Mouse (Mus musculus) liver, embryonic 14.5 days (tissue): Measurements from ENCODE around the gene Ank2. TPM values are rescaled to one million over a fixed set of nuclear protein-coding genes. Genes with fewer than 3 reads are reported as not detected.
"Not testable (repeated sequence)": the region's sequence is repeated elsewhere in the genome, so short reads cannot be mapped to it uniquely, and the experiment has no call there.

Source experiments
- ATAC-seq: fragments of 200-750 bp; cut with Nextera tagmentation; 2 replicates; pipeline ENCODE4 v1.8.0; 2017; ENCODE audit warnings: moderate number of reproducible peaks, mild to moderate bottlenecking, moderate library complexity; ENCODE audit not compliant: insufficient read depth
- DNase-seq, 3 experiments: peaks; one replicate each; pipeline ENCODE4 v3.0.0-alpha.2; 2012 to 2013; ENCODE audit warnings: low read depth in 3 of 3, low spot score in 3 of 3
- H3K27ac ChIP-seq: fragments of 300-500 bp; sonication (generic); 2 replicates; pipeline ENCODE4 v1.5.1; 2014; ENCODE audit warnings: moderate library complexity, mild to moderate bottlenecking, control low read depth, inconsistent platforms
- H3K27me3 ChIP-seq: fragments of 300-500 bp; sonication (generic); 2 replicates; pipeline ENCODE4 v1.6.1; 2014; ENCODE audit warnings: mild to moderate bottlenecking, low read length, moderate library complexity; ENCODE audit not compliant: control insufficient read depth, insufficient read depth
- H3K36me3 ChIP-seq: fragments of 300-500 bp; sonication (generic); replicated peaks from 2 replicates; pipeline ENCODE4 v1.6.1; 2014; ENCODE audit warnings: low read depth; ENCODE audit not compliant: control insufficient read depth, insufficient read depth
- H3K4me1 ChIP-seq, 2 experiments: fragments of 200-500 bp in 1 of 2; fragments of 300-500 bp in 1 of 2; sonication (generic) in 1 of 2; replicated peaks; 2 replicates each; pipeline ENCODE4 v1.6.1; 2012 to 2014; ENCODE audit warnings: antibody characterized with exemption in 1 of 2, inconsistent platforms in 1 of 2, low read length in 1 of 2; ENCODE audit not compliant: control insufficient read depth in 2 of 2, insufficient read depth in 2 of 2
- H3K4me2 ChIP-seq: fragments of 300-500 bp; sonication (generic); 2 replicates; pipeline ENCODE4 v1.6.1; 2014; ENCODE audit warnings: low read depth, mild to moderate bottlenecking, control low read depth, moderate library complexity
- H3K4me3 ChIP-seq, 2 experiments: fragments of 200-500 bp in 1 of 2; fragments of 300-500 bp in 1 of 2; sonication (generic) in 1 of 2; 2 replicates each; pipeline ENCODE4 v1.5.1; 2012 to 2014; ENCODE audit warnings: low read depth in 2 of 2, low read length in 2 of 2, mild to moderate bottlenecking in 2 of 2, control low read depth in 1 of 2, inconsistent platforms in 1 of 2, moderate library complexity in 1 of 2; ENCODE audit not compliant: insufficient read depth in 1 of 2
- H3K9ac ChIP-seq: fragments of 300-500 bp; sonication (generic); replicated peaks from 2 replicates; pipeline ENCODE4 v1.6.1; 2014; ENCODE audit warnings: mild to moderate bottlenecking, control low read depth, moderate library complexity
- H3K9me3 ChIP-seq: fragments of 300-500 bp; sonication (generic); 2 replicates; pipeline ENCODE4 v1.6.1; 2016; ENCODE audit warnings: low read length, mixed read lengths; ENCODE audit not compliant: control insufficient read depth
- CTCF ChIP-seq: IDR thresholded peaks from 2 replicates; pipeline ENCODE4 v1.5.1; 2016; ENCODE audit warnings: antibody characterized with exemption, low read depth, control low read depth
- EP300 ChIP-seq: IDR thresholded peaks from 2 replicates; pipeline ENCODE4 v1.6.1; 2016; ENCODE audit warnings: antibody characterized with exemption, low read depth
- WGBS: fragments of 180-500 bp; shearing (Covaris S2); extraction: QIAGEN DNeasy Blood & Tissue Kit; methylation state at CpG from one replicate; pipeline ENCODE4 v1.1.7; 2014; ENCODE audit not compliant: insufficient replicate concordance; 5-methylcytosine and 5-hydroxymethylcytosine counted together
- polyA plus RNA-seq, 2 experiments: library from polyadenylated mRNA; depleted of rRNA in 1 of 2; stranded (reverse) in 1 of 2; unstranded in 1 of 2; fragments of >200 nt; fragmentation: Nextera tagmentation in 1 of 2; extraction: Ambion mirVana in 1 of 2; gene quantifications; 2 replicates each; pipeline versions ENCODE4 v1.2.1 to v1.2.3; 2012 to 2014

Gene Ank2
- polyA plus RNA-seq, 2 experiments = 4.8 to 5.2 TPM

DNA sequence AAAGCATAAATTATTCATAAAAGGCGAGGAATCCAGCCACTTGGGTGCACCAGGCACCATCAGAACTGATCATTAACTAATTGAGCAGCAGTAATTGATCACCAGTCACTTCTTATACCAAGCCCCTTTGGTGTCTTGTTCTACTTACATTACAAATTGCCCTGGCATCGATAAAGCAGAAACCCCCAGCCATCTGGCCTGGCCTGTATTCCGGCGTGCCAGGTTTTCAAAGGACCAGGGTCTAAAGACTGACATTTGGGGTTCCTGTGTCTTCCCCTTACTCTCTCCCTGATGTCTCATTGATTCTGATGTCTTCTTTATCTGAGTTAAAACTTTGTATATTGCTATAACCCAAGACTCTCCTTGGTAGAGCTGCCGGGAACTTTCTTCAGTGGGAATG is 98.2 kb downstream of the Ank2 start:
- Histone ChIP-seq H3K9me3 (no peaks in the 10 kb centered on the region), H3K36me3 (no peaks in the 10 kb centered on the region), H3K9ac (no peak overlapping the region), H3K4me1 (no peaks in the 10 kb centered on the region), H3K27ac (no peak overlapping the region), H3K4me2 (no peak overlapping the region), H3K4me3 (no peak overlapping the region), H3K27me3 (no peaks in the 10 kb centered on the region)
- WGBS = 72% methylated on average over 5 of the region's 5 CpGs
- TF ChIP-seq CTCF (no peak), EP300 (no peak)
- no peak for ATAC-seq
- no peak for DNase-seq

DNA sequence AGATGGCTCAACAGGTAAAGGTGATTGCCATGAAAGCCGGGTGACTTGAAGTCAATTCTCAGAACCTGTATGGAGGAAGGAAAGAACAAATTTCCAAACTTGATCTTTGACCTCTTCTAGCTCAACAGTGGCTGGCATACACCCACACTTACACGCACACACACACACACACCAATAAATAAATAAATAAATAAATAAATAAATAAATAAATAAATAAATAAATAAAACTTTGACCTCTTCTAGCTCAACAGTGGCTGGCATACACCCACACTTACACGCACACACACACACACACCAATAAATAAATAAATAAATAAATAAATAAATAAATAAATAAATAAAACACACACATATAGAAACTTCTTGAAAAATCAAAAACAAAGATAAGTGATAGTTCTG is 98.7 kb downstream of the Ank2 start:
- H3K4me3 ChIP-seq = not testable (repeated sequence)

DNA sequence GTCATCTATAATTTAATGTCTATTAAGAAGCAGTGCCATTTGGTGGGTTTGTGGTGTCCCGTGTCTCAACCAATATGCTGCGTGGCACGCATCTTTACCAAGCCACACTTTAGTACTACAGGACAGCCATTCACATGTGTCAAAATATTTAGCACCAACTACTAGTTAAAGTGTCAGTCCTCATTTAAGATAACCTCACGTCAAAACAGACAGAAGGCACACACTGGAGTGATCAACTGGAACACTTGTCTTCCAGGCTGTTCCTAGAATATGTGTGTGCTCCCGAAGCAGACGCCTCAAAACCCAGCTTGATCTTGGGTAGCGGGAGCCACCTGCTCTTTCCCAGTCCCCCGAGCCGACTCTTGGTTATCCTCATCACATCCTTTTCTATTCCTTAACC is 101.4 kb downstream of the Ank2 start:
- H3K4me1 ChIP-seq = no peaks in the 10 kb centered on the region
- ATAC-seq = no peak
- no peaks in the 10 kb centered on the region for H3K36me3 ChIP-seq
- H3K27ac ChIP-seq = no peak overlapping the region
- no peaks in the 10 kb centered on the region for H3K9me3 ChIP-seq
- H3K9ac ChIP-seq = no peak overlapping the region
- 79% methylated on average over 9 of the region's 9 CpGs for WGBS
- no peak overlapping the region for H3K4me3 ChIP-seq
- no peak for DNase-seq
- H3K4me2 ChIP-seq = no peak overlapping the region
- H3K27me3 ChIP-seq = no peaks in the 10 kb centered on the region
- TF ChIP-seq CTCF (no peak), EP300 (no peak)

More for the DNA sequence above, 98.7 kb downstream of the Ank2 start:
- H3K4me2 ChIP-seq, H3K4me1 ChIP-seq, DNase-seq, ATAC-seq, H3K36me3 ChIP-seq, H3K27ac ChIP-seq, H3K27me3 ChIP-seq, H3K9me3 ChIP-seq, H3K9ac ChIP-seq: not testable (repeated sequence)
- 74% methylated on average over 3 of the region's 3 CpGs for WGBS

DNA sequence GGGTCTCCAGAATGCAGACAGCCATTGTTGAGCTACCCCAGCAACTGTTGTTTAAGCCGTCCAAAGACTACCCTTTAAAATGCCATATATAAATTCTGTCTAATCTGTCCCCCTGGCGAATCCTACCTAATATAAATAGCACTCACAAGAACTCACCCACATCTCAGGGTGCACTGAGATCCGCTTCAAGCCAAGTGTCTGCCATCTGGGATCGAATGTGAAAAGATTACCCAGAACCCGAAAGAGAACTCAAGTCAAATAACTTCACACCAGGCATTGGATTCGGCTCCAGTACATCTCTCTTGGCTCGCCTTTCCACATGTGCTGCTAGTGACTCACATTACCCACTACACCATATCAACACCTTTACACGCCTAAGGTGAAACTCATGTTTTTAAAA is 103.9 kb downstream of the Ank2 start:
- TF ChIP-seq EP300 (no peak), CTCF (no peak)
- Histone ChIP-seq H3K9ac (no peak overlapping the region), H3K27ac (no peak overlapping the region), H3K9me3 (no peaks in the 10 kb centered on the region), H3K4me1 (no peaks in the 10 kb centered on the region), H3K4me3 (no peak overlapping the region), H3K27me3 (no peaks in the 10 kb centered on the region), H3K4me2 (no peak overlapping the region), H3K36me3 (no peaks in the 10 kb centered on the region)
- ATAC-seq (no peak), DNase-seq (no peak)
- 72% methylated on average over 8 of the region's 8 CpGs for WGBS

DNA sequence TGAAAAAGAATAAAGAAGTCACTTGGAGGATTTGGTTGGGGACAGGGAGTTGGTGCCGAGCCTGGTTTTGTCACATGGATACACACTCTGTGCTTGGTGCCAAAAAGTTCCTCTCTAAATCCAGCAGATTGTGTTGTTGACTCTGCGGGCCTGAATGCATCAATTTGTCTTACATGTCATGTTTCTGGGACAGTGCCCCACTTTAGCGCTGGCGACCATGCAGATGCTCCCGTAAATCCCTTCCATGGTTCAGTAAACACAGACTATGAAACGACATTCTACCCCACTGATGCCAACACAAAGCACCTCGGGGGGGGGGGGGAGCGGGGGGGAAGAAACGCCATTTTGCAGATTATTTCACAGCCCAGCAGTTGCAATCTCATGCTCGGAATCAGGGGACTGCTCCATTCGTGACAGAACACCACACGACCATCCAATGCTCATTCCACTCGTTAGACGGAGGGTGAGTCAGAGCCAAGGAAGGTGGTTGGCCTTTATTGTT is 112.1 kb downstream of the Ank2 start:
- H3K9ac ChIP-seq = no peak overlapping the region
- H3K4me2 ChIP-seq = no peak overlapping the region
- no peaks in the 10 kb centered on the region for H3K4me1 ChIP-seq
- no peaks in the 10 kb centered on the region for H3K9me3 ChIP-seq
- DNase-seq (no peak), ATAC-seq (no peak)
- no peaks in the 10 kb centered on the region for H3K36me3 ChIP-seq
- H3K27ac ChIP-seq = no peak overlapping the region
- no peak overlapping the region for H3K4me3 ChIP-seq
- no peaks in the 10 kb centered on the region for H3K27me3 ChIP-seq
- TF ChIP-seq CTCF (no peak), EP300 (no peak)
- 67% methylated on average over 14 of the region's 14 CpGs for WGBS
